Mouse (Mus musculus) CH12.LX (cell line): ENCODE data around the gene Dcdc2b. TPM values are rescaled to one million over a fixed set of nuclear protein-coding genes. Genes with fewer than 3 reads are reported as not detected.

ENCODE experiments used
- DNase-seq: peaks from one replicate; pipeline ENCODE4 v3.0.0-alpha.2; 2013; ENCODE audit errors: extremely low read depth
- H3K27ac ChIP-seq: 2 replicates; pipeline ENCODE4 v1.5.1; 2012; ENCODE audit warnings: low read depth, mild to moderate bottlenecking, control low read depth, moderate library complexity; ENCODE audit not compliant: insufficient read depth
- H3K27me3 ChIP-seq: replicated peaks from 2 replicates; pipeline ENCODE3; 2012; ENCODE audit warnings: inconsistent platforms
- H3K36me3 ChIP-seq, 2 experiments: replicated peaks in 1 of 2; 2 replicates each; pipeline versions ENCODE3 to v1.6.1; 2012; ENCODE audit warnings: inconsistent platforms in 1 of 2, low read length in 1 of 2, mild to moderate bottlenecking in 1 of 2, mixed read lengths in 1 of 2, moderate library complexity in 1 of 2; ENCODE audit not compliant: control insufficient read depth in 1 of 2, insufficient read depth in 1 of 2
- H3K4me1 ChIP-seq, 2 experiments: 2 replicates each; pipeline ENCODE4 v1.6.1; 2012; ENCODE audit warnings: inconsistent platforms in 1 of 2, moderate library complexity in 1 of 2; ENCODE audit not compliant: insufficient read depth in 2 of 2, control insufficient read depth in 1 of 2
- H3K4me2 ChIP-seq: 2 replicates; pipeline ENCODE4 v1.6.1; 2012; ENCODE audit warnings: low read depth, mild to moderate bottlenecking, control low read depth; ENCODE audit not compliant: poor library complexity, insufficient read depth, severe bottlenecking
- H3K4me3 ChIP-seq, 3 experiments: fragments of 150-350 bp in 1 of 3; sonication (generic) in 1 of 3; replicated peaks in 1 of 3; 2 replicates each; pipeline versions ENCODE3 to v1.5.1; 2011 to 2012; ENCODE audit warnings: low read depth in 2 of 3, low read length in 2 of 3, mild to moderate bottlenecking in 2 of 3, moderate library complexity in 2 of 3, control low read depth in 1 of 3, improper control_type of control experiment in 1 of 3, inconsistent platforms in 1 of 3, mixed read lengths in 1 of 3; ENCODE audit not compliant: poor library complexity in 1 of 3
- H3K79me2 ChIP-seq: replicated peaks from 2 replicates; pipeline ENCODE4 v1.6.1; 2012; ENCODE audit warnings: mild to moderate bottlenecking, moderate library complexity; ENCODE audit not compliant: control insufficient read depth, poor library complexity, insufficient read depth, severe bottlenecking; ENCODE audit errors: extremely low read depth
- H3K9ac ChIP-seq: 2 replicates; pipeline ENCODE4 v1.6.1; 2012; ENCODE audit warnings: low read depth, mild to moderate bottlenecking, control low read depth, moderate library complexity; ENCODE audit not compliant: insufficient read depth
- H3K9me3 ChIP-seq: replicated peaks from 2 replicates; pipeline ENCODE3; 2012; ENCODE audit warnings: low read length, inconsistent platforms, mixed read lengths
- E2F4 ChIP-seq: IDR thresholded peaks from 2 replicates; pipeline ENCODE4 v1.6.1; 2011; ENCODE audit warnings: low read depth, low read length, improper control_type of control experiment; ENCODE audit not compliant: insufficient replicate concordance
- ETS1 ChIP-seq: conservative IDR thresholded peaks from 2 replicates; pipeline ENCODE4 v1.6.1; 2012; ENCODE audit warnings: low read depth, mild to moderate bottlenecking, inconsistent platforms, low read length, improper control_type of control experiment, moderate library complexity
- IRF4 ChIP-seq: IDR thresholded peaks from 2 replicates; pipeline ENCODE4 v1.6.1; 2014; ENCODE audit warnings: low read depth, mild to moderate bottlenecking, inconsistent platforms, low read length, improper control_type of control experiment
- MEF2A ChIP-seq: IDR thresholded peaks from 2 replicates; pipeline ENCODE4 v1.6.1; 2014; ENCODE audit warnings: low read depth, mild to moderate bottlenecking, inconsistent platforms, low read length, improper control_type of control experiment, borderline replicate concordance
- MYC ChIP-seq: IDR thresholded peaks from 2 replicates; pipeline ENCODE4 v1.6.1; 2011; ENCODE audit warnings: low read depth, mild to moderate bottlenecking, improper control_type of control experiment, low read length
- PAX5 ChIP-seq: IDR thresholded peaks from 2 replicates; pipeline ENCODE4 v1.6.1; 2012; ENCODE audit warnings: low read length, inconsistent platforms, mixed read lengths
- POLR2AphosphoS2 ChIP-seq: IDR thresholded peaks from 2 replicates; pipeline ENCODE4 v1.6.1; 2011; ENCODE audit warnings: low read depth, low read length, improper control_type of control experiment
- SIN3A ChIP-seq: IDR thresholded peaks from 2 replicates; pipeline ENCODE4 v1.6.1; 2012; ENCODE audit warnings: low read length, improper control_type of control experiment, inconsistent platforms
- SMC3 ChIP-seq: IDR thresholded peaks from 2 replicates; pipeline ENCODE4 v1.6.1; 2011; ENCODE audit warnings: low read depth, low read length, improper control_type of control experiment
- TCF12 ChIP-seq: IDR thresholded peaks from 2 replicates; pipeline ENCODE4 v1.6.1; 2014; ENCODE audit warnings: low read depth, mild to moderate bottlenecking, inconsistent platforms, low read length, improper control_type of control experiment
- USF2 ChIP-seq: conservative IDR thresholded peaks from 2 replicates; pipeline ENCODE4 v1.6.1; 2011; ENCODE audit warnings: low read depth, low read length, improper control_type of control experiment
- ZC3H11A ChIP-seq: IDR thresholded peaks from 2 replicates; pipeline ENCODE4 v1.6.1; 2012; ENCODE audit warnings: low read depth, mild to moderate bottlenecking, inconsistent platforms, low read length, improper control_type of control experiment
- dilution Hi-C: fragments of 300-500 bp; cut with MboI; formaldehyde crosslinking; loops from 2 replicates; pipeline ENCODE4 v1.14.3; 2020; ENCODE audit warnings: low sequenced_read_pairs; ENCODE audit not compliant: extremely low pct_unique_long_range_greater_than_20kb, extremely low pct_ligation_motif_present
- in situ Hi-C: fragments of 300-500 bp; cut with MboI; formaldehyde crosslinking; loops from 3 replicates; pipeline ENCODE4 v1.14.3; 2019; ENCODE audit warnings: low sequenced_read_pairs, low pct_ligation_motif_present, low pct_unique_long_range_greater_than_20kb, mixed read lengths
- polyA plus RNA-seq: library from polyadenylated mRNA; unstranded; fragments of >175 nt; gene quantifications from 2 replicates; pipeline ENCODE4 v1.2.1, GENCODE M21; 2012; ENCODE audit warnings: low read depth; ENCODE audit not compliant: insufficient read length
- total RNA-seq, 2 experiments: library from RNA; depleted of rRNA; stranded (reverse); fragments of 300-350 nt in 1 of 2; fragments of >200 nt in 1 of 2; gene quantifications; 2 replicates each; pipeline ENCODE4 v1.2.3; 2012 to 2014

Gene Dcdc2b
- total and polyA plus RNA-seq, 3 experiments: 0.66 to 1.6 TPM; not detected in 1

GRCm38 (mm10) chr4:129610472-129610871, 3.6 kb downstream of the Dcdc2b start:
- Histone ChIP-seq H3K36me3 (peaks cover 34 to 77% of the 10 kb centered on the region in 2 experiments), H3K4me1 (peaks cover 6 to 49% of the 10 kb centered on the region in 2 experiments), H3K9ac (no peak overlapping the region), H3K4me2 (no peak overlapping the region), H3K9me3 (no peaks in the 10 kb centered on the region), H3K27me3 (no peaks in the 10 kb centered on the region), H3K27ac (no peak overlapping the region), H3K79me2 (no peaks in the 10 kb centered on the region), H3K4me3 (no peak overlapping the region)
- in situ Hi-C loops: loop anchor here (25.0 kb wide), 1 partner anchor 248 kb away; no protein-coding TSS in a partner anchor
- DNase-seq: no peak
- dilution Hi-C loops: no loop called here
- TF ChIP-seq POLR2AphosphoS2 (0 out of 2 replicates have a peak, but pooled peaks have one; percentile 3), SIN3A (no peak), MYC (no peak)

- H3K4me1 ChIP-seq: peaks cover 6 to 49% of the 10 kb centered on the region in 2 experiments
- no peak overlapping the region for H3K4me3 ChIP-seq
- TF ChIP-seq POLR2AphosphoS2 (peak; percentile 19; the same call in 1 of the 2 replicates), SMC3 (no peak)
- H3K9ac ChIP-seq: no peak overlapping the region
- DNase-seq: no peak
- H3K9me3 ChIP-seq: no peaks in the 10 kb centered on the region
- H3K36me3 ChIP-seq: peaks cover 36 to 80% of the 10 kb centered on the region in 2 experiments
- no peak overlapping the region for H3K4me2 ChIP-seq
- in situ Hi-C loops (loop anchor here (25.0 kb wide), 1 partner anchor 248 kb away; no protein-coding TSS in a partner anchor), dilution Hi-C loops (no loop called here)
- no peaks in the 10 kb centered on the region for H3K27me3 ChIP-seq
- H3K27ac ChIP-seq: 0 out of 2 replicates have a peak overlapping the region, but pooled peaks have one; percentile 33
- H3K79me2 ChIP-seq: no peaks in the 10 kb centered on the region
These were observed 4.0 kb downstream of the Dcdc2b start for GRCm38 (mm10) chr4:129610026-129610425.

- H3K27ac ChIP-seq: peak overlapping the region; percentile 33
These were observed 4.9 kb downstream of the Dcdc2b start for GRCm38 (mm10) chr4:129609139-129609631.

More at GRCm38 (mm10) chr4:129609139-129609631, 4.9 kb downstream of the Dcdc2b start:
- Histone ChIP-seq H3K79me2 (no peaks in the 10 kb centered on the region), H3K4me2 (no peak overlapping the region), H3K4me1 (peaks cover 6 to 49% of the 10 kb centered on the region in 2 experiments), H3K27me3 (no peaks in the 10 kb centered on the region), H3K36me3 (peaks cover 44 to 81% of the 10 kb centered on the region in 2 experiments), H3K9me3 (no peaks in the 10 kb centered on the region), H3K4me3 (peak overlapping the region in 1 of 3 experiments; percentile 19), H3K9ac (no peak overlapping the region)
- no peak for TF ChIP-seq TCF12
- TF ChIP-seq E2F4: no peak
- 0 out of 2 replicates have a peak, but pooled peaks have one; percentile 4 for TF ChIP-seq POLR2AphosphoS2
- TF ChIP-seq USF2: no peak
- TF ChIP-seq ETS1: peak; percentile 49
- peak; percentile 35; the same call in 1 of the 2 replicates for TF ChIP-seq IRF4
- TF ChIP-seq ZC3H11A: no peak
- TF ChIP-seq MEF2A: peak; percentile 9; the same call in 1 of the 2 replicates
- no peak for TF ChIP-seq PAX5
- dilution Hi-C loops: no loop called here
- DNase-seq: peak; percentile 64
- in situ Hi-C loops: loop anchor here (5.0 to 25.0 kb wide), 2 partner anchors 57 to 247 kb away; no protein-coding TSS in a partner anchor
